Mouse (Mus musculus) C2C12 (cell line): Measurements from ENCODE around the gene Bcl3. TPM values are rescaled to one million over a fixed set of nuclear protein-coding genes. Genes with fewer than 3 reads are reported as not detected.

Source experiments
- H3K27me3 ChIP-seq: one replicate; pipeline ENCODE4 v1.6.1; 2011; ENCODE audit not compliant: control insufficient read depth, insufficient read depth, insufficient read length
- H3K36me3 ChIP-seq: one replicate; pipeline ENCODE4 v1.6.1; 2011; ENCODE audit not compliant: control insufficient read depth, insufficient read depth
- H3K4me3 ChIP-seq: one replicate; pipeline ENCODE4 v1.5.1; 2011; ENCODE audit warnings: mild to moderate bottlenecking, control low read depth; ENCODE audit not compliant: poor library complexity, insufficient read depth, severe bottlenecking
- H3K79me2 ChIP-seq: one replicate; pipeline ENCODE4 v1.6.1; 2011; ENCODE audit not compliant: control insufficient read depth, insufficient read depth
- H3K79me3 ChIP-seq: one replicate; pipeline ENCODE4 v1.6.1; 2011; ENCODE audit warnings: low read depth, control low read depth
- H3ac ChIP-seq: one replicate; pipeline ENCODE3; 2011; ENCODE audit warnings: low read depth; ENCODE audit not compliant: control insufficient read depth, insufficient read length
- CEBPB ChIP-seq: IDR thresholded peaks from one replicate; pipeline ENCODE4 v1.6.1; 2011; ENCODE audit warnings: low read depth, mild to moderate bottlenecking, control low read depth, moderate library complexity
- CTCF ChIP-seq: IDR thresholded peaks from one replicate; pipeline ENCODE4 v1.5.1; 2011; ENCODE audit not compliant: control insufficient read depth, insufficient read depth, insufficient read length
- FOSL1 ChIP-seq: IDR thresholded peaks from one replicate; pipeline ENCODE4 v1.8.0; 2011; ENCODE audit warnings: mild to moderate bottlenecking, low read length; ENCODE audit not compliant: poor library complexity, insufficient read depth, severe bottlenecking
- MAX ChIP-seq: IDR thresholded peaks from one replicate; pipeline ENCODE4 v1.6.1; 2011; ENCODE audit warnings: mild to moderate bottlenecking, control low read depth
- MYOD1 ChIP-seq: IDR thresholded peaks from one replicate; pipeline ENCODE4 v1.6.1; 2011; ENCODE audit warnings: low read depth; ENCODE audit not compliant: control insufficient read depth, insufficient read length
- MYOG ChIP-seq: IDR thresholded peaks from one replicate; pipeline ENCODE4 v1.6.1; 2011; ENCODE audit not compliant: control insufficient read depth, insufficient read length; ENCODE audit errors: extremely low read depth
- USF1 ChIP-seq: IDR thresholded peaks from one replicate; pipeline ENCODE4 v1.6.1; 2011; ENCODE audit warnings: low read depth, mild to moderate bottlenecking, control low read depth, moderate library complexity
- polyA plus RNA-seq: library from polyadenylated mRNA; unstranded; fragments of >200 nt; fragmentation: generic; extraction: Trizol; gene quantifications from one replicate; pipeline ENCODE4 v1.2.1, GENCODE M21; 2012; ENCODE audit warnings: missing spikeins

Bcl3 gene
- polyA plus RNA-seq, 1 experiment = 7.8 TPM

GRCm38 (mm10) chr7:19815296-19816223 lies 7.0 kb downstream of the Bcl3 start:
- Histone ChIP-seq H3K27me3 (no peaks in the 10 kb centered on the region), H3K36me3 (no peaks in the 10 kb centered on the region), H3ac (peak overlapping the region; percentile 45), H3K79me2 (no peaks in the 10 kb centered on the region), H3K79me3 (no peaks in the 10 kb centered on the region), H3K4me3 (no peak overlapping the region)
- no peak for TF ChIP-seq CEBPB
- no peak for TF ChIP-seq CTCF
- no peak for TF ChIP-seq MYOD1
- TF ChIP-seq USF1 = no peak
- TF ChIP-seq FOSL1 = no peak
- TF ChIP-seq MAX = no peak
- no peak for TF ChIP-seq MYOG

DNA sequence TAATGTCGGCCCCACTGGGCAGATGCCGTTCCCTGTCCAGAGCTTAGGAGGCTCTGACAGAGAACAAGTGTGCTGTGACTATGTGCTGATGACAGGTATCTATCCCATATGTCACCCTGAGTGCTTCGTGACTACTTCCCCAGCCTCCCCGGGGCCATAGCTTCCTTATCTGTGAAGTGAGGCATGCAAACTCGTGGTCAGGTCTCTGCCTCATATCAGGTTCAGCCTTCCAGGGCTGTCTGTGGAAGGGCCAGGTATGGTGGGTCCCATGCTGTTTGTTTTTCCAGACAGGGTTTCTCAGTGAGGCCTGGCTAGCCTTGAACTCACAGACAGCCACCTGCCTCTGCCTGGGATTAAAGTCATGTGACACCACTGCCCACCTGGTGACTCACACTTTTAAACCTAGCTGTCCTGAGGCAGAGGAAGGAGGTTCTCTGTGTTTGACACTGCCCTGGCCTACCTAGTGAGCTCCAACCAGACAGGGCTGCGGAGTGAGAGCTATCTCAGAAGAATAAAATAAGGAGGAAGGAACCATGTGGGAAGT lies 8.9 kb downstream of the Bcl3 start:
- Histone ChIP-seq H3K36me3 (no peaks in the 10 kb centered on the region), H3K79me2 (no peaks in the 10 kb centered on the region), H3K4me3 (no peak overlapping the region), H3ac (no peak overlapping the region), H3K27me3 (no peaks in the 10 kb centered on the region), H3K79me3 (no peaks in the 10 kb centered on the region)
- no peak for TF ChIP-seq MYOD1
- TF ChIP-seq MYOG = no peak
- TF ChIP-seq MAX = no peak
- no peak for TF ChIP-seq CTCF
- no peak for TF ChIP-seq FOSL1
- TF ChIP-seq USF1 = no peak
- no peak for TF ChIP-seq CEBPB

DNA sequence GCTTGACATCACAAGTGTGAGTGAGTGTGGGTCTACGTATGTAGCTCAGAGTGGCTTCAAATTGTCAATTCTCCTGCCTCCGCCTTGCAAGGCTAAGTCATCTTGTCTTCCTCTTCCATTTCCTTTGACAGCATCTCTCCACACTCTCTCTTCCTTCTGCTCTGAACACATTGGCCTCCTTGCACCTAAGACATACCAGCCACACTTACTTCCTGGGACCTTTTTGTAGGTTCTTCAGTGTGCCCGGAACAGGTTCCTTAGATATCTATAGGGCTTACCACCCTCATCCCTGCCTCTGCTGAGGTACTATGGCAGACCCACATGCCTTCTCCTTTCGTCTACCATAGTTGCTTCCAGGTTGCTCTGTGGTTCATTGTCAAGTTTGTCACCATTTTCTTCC lies 9.4 kb downstream of the Bcl3 start:
- Histone ChIP-seq H3K4me3 (no peak overlapping the region), H3K36me3 (no peaks in the 10 kb centered on the region), H3ac (no peak overlapping the region), H3K79me2 (no peaks in the 10 kb centered on the region), H3K79me3 (no peaks in the 10 kb centered on the region), H3K27me3 (no peaks in the 10 kb centered on the region)
- TF ChIP-seq CEBPB (no peak), USF1 (no peak), FOSL1 (no peak), CTCF (no peak)

DNA sequence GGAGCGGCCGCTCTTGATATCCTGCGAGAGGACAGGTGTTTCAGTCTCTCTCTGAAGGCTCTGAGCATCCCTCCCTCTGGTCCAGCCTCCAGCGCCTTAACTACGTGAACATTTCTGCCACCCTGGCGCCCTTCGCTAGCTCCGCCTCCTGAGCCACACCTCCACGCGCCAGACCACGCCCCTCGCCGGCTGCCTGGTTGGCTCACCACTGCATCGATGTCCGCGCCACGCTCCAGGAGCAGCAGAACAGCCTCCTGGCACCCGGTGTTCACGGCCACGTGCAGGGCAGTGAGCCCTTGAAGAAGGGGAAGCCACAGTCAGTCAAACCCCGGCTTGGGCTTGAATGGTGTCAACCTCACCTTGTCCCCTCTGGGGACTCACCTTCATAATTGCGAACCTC lies 11.5 kb downstream of the Bcl3 start:
- H3K79me3 ChIP-seq = no peaks in the 10 kb centered on the region
- no peaks in the 10 kb centered on the region for H3K27me3 ChIP-seq
- H3K36me3 ChIP-seq = no peaks in the 10 kb centered on the region
- no peak overlapping the region for H3ac ChIP-seq
- H3K79me2 ChIP-seq = no peaks in the 10 kb centered on the region
- TF ChIP-seq MYOD1 = no peak
- TF ChIP-seq USF1 = no peak
- TF ChIP-seq FOSL1 = no peak
- no peak for TF ChIP-seq MYOG
- TF ChIP-seq CEBPB = no peak
- no peak for TF ChIP-seq MAX
- no peak for TF ChIP-seq CTCF
- no peak overlapping the region for H3K4me3 ChIP-seq

DNA sequence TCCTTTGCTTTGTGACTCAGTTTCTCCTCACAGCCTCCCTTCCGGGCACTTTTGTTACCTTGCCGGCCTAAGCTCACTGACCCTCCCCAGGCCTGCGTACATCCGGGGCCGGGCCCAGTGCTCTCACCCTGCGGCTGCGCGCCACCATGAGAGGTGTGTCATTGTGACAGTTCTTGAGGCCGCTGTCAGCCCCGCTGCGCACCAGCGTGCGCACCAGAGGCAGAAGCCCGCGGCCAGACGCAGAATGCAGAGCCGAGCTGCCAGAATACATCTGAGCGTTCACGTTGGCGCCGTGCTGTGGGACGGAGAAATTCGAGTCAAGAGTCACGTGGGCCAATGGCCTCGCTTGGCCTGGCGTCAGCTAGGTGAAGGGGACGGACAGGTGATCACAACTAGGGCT lies 13.2 kb downstream of the Bcl3 start:
- H3K4me3 ChIP-seq = no peak overlapping the region
- no peaks in the 10 kb centered on the region for H3K36me3 ChIP-seq
- H3K27me3 ChIP-seq = no peaks in the 10 kb centered on the region
- no peaks in the 10 kb centered on the region for H3K79me2 ChIP-seq
- H3ac ChIP-seq = no peak overlapping the region
- H3K79me3 ChIP-seq = no peaks in the 10 kb centered on the region
- no peak for TF ChIP-seq MYOG
- TF ChIP-seq CTCF = no peak
- no peak for TF ChIP-seq CEBPB
- no peak for TF ChIP-seq MAX
- TF ChIP-seq USF1 = no peak
- TF ChIP-seq FOSL1 = no peak

- H3ac ChIP-seq = no peak overlapping the region
Observed at GRCm38 (mm10) chr7:19806356-19806969, 16.1 kb downstream of the Bcl3 start.

More at GRCm38 (mm10) chr7:19806356-19806969, 16.1 kb downstream of the Bcl3 start:
- Histone ChIP-seq H3K36me3 (no peaks in the 10 kb centered on the region), H3K27me3 (no peaks in the 10 kb centered on the region), H3K79me3 (no peaks in the 10 kb centered on the region), H3K79me2 (no peaks in the 10 kb centered on the region), H3K4me3 (no peak overlapping the region)
- TF ChIP-seq CEBPB = no peak
- no peak for TF ChIP-seq FOSL1
- TF ChIP-seq USF1 = no peak
- TF ChIP-seq CTCF = no peak
- no peak for TF ChIP-seq MYOD1
- TF ChIP-seq MYOG = no peak
- TF ChIP-seq MAX = no peak
